Mouse (Mus musculus) CH12.LX (cell line): ENCODE data around the gene Stx16. TPM values are rescaled to one million over a fixed set of nuclear protein-coding genes. Genes with fewer than 3 reads are reported as not detected.
A peak's percentile ranks its signal among the peaks of the same experiment; 100 is the strongest.

Source experiments
- DNase-seq: peaks from one replicate; pipeline ENCODE4 v3.0.0-alpha.2; 2013; ENCODE audit errors: extremely low read depth
- H3K27ac ChIP-seq: 2 replicates; pipeline ENCODE4 v1.5.1; 2012; ENCODE audit warnings: low read depth, mild to moderate bottlenecking, control low read depth, moderate library complexity; ENCODE audit not compliant: insufficient read depth
- H3K27me3 ChIP-seq: replicated peaks from 2 replicates; pipeline ENCODE3; 2012; ENCODE audit warnings: inconsistent platforms
- H3K36me3 ChIP-seq, 2 experiments: replicated peaks in 1 of 2; 2 replicates each; pipeline versions ENCODE3 to v1.6.1; 2012; ENCODE audit warnings: inconsistent platforms in 1 of 2, low read length in 1 of 2, mild to moderate bottlenecking in 1 of 2, mixed read lengths in 1 of 2, moderate library complexity in 1 of 2; ENCODE audit not compliant: control insufficient read depth in 1 of 2, insufficient read depth in 1 of 2
- H3K4me1 ChIP-seq, 2 experiments: 2 replicates each; pipeline ENCODE4 v1.6.1; 2012; ENCODE audit warnings: inconsistent platforms in 1 of 2, moderate library complexity in 1 of 2; ENCODE audit not compliant: insufficient read depth in 2 of 2, control insufficient read depth in 1 of 2
- H3K4me2 ChIP-seq: 2 replicates; pipeline ENCODE4 v1.6.1; 2012; ENCODE audit warnings: low read depth, mild to moderate bottlenecking, control low read depth; ENCODE audit not compliant: poor library complexity, insufficient read depth, severe bottlenecking
- H3K4me3 ChIP-seq, 3 experiments: fragments of 150-350 bp in 1 of 3; sonication (generic) in 1 of 3; replicated peaks in 1 of 3; 2 replicates each; pipeline versions ENCODE3 to v1.5.1; 2011 to 2012; ENCODE audit warnings: low read depth in 2 of 3, low read length in 2 of 3, mild to moderate bottlenecking in 2 of 3, moderate library complexity in 2 of 3, control low read depth in 1 of 3, improper control_type of control experiment in 1 of 3, inconsistent platforms in 1 of 3, mixed read lengths in 1 of 3; ENCODE audit not compliant: poor library complexity in 1 of 3
- H3K79me2 ChIP-seq: replicated peaks from 2 replicates; pipeline ENCODE4 v1.6.1; 2012; ENCODE audit warnings: mild to moderate bottlenecking, moderate library complexity; ENCODE audit not compliant: control insufficient read depth, poor library complexity, insufficient read depth, severe bottlenecking; ENCODE audit errors: extremely low read depth
- H3K9ac ChIP-seq: 2 replicates; pipeline ENCODE4 v1.6.1; 2012; ENCODE audit warnings: low read depth, mild to moderate bottlenecking, control low read depth, moderate library complexity; ENCODE audit not compliant: insufficient read depth
- H3K9me3 ChIP-seq: replicated peaks from 2 replicates; pipeline ENCODE3; 2012; ENCODE audit warnings: low read length, inconsistent platforms, mixed read lengths
- BHLHE40 ChIP-seq: IDR thresholded peaks from 2 replicates; pipeline ENCODE4 v1.6.1; 2011; ENCODE audit warnings: mild to moderate bottlenecking, low read depth, low read length, improper control_type of control experiment
- CHD1 ChIP-seq: IDR thresholded peaks from 2 replicates; pipeline ENCODE4 v1.6.1; 2012; ENCODE audit warnings: low read depth, low read length, improper control_type of control experiment, inconsistent platforms
- CHD2 ChIP-seq: IDR thresholded peaks from 2 replicates; pipeline ENCODE4 v1.6.1; 2011; ENCODE audit warnings: low read length, improper control_type of control experiment
- CTCF ChIP-seq, 2 experiments: IDR thresholded peaks in 1 of 2; conservative IDR thresholded peaks in 1 of 2; 2 replicates each; pipeline ENCODE4 v1.5.1; 2011 to 2012; ENCODE audit warnings: low read depth in 2 of 2, low read length in 2 of 2, improper control_type of control experiment in 1 of 2, inconsistent platforms in 1 of 2, mild to moderate bottlenecking in 1 of 2, moderate library complexity in 1 of 2
- E2F4 ChIP-seq: IDR thresholded peaks from 2 replicates; pipeline ENCODE4 v1.6.1; 2011; ENCODE audit warnings: low read depth, low read length, improper control_type of control experiment; ENCODE audit not compliant: insufficient replicate concordance
- ELF1 ChIP-seq: IDR thresholded peaks from 2 replicates; pipeline ENCODE4 v1.6.1; 2014; ENCODE audit warnings: low read depth, mild to moderate bottlenecking, inconsistent platforms, low read length, improper control_type of control experiment
- EP300 ChIP-seq: IDR thresholded peaks from 2 replicates; pipeline ENCODE4 v1.6.1; 2011; ENCODE audit warnings: low read length, improper control_type of control experiment
- ETS1 ChIP-seq: conservative IDR thresholded peaks from 2 replicates; pipeline ENCODE4 v1.6.1; 2012; ENCODE audit warnings: low read depth, mild to moderate bottlenecking, inconsistent platforms, low read length, improper control_type of control experiment, moderate library complexity
- GABPA ChIP-seq: IDR thresholded peaks from 2 replicates; pipeline ENCODE4 v1.6.1; 2012; ENCODE audit warnings: low read depth, low read length, improper control_type of control experiment, inconsistent platforms; ENCODE audit not compliant: insufficient replicate concordance
- HCFC1 ChIP-seq: IDR thresholded peaks from 2 replicates; pipeline ENCODE4 v1.6.1; 2012; ENCODE audit warnings: low read depth, mild to moderate bottlenecking, inconsistent platforms, low read length, improper control_type of control experiment
- IRF4 ChIP-seq: IDR thresholded peaks from 2 replicates; pipeline ENCODE4 v1.6.1; 2014; ENCODE audit warnings: low read depth, mild to moderate bottlenecking, inconsistent platforms, low read length, improper control_type of control experiment
- JUN ChIP-seq: IDR thresholded peaks from 2 replicates; pipeline ENCODE4 v1.6.1; 2011; ENCODE audit warnings: low read depth, mild to moderate bottlenecking, low read length, improper control_type of control experiment, moderate library complexity; ENCODE audit not compliant: insufficient read depth
- JUND ChIP-seq: conservative IDR thresholded peaks from 2 replicates; pipeline ENCODE4 v1.6.1; 2011; ENCODE audit warnings: low read depth, low read length, improper control_type of control experiment
- KAT2A ChIP-seq: IDR thresholded peaks from 2 replicates; pipeline ENCODE4 v1.6.1; 2012; ENCODE audit warnings: low read length, improper control_type of control experiment, inconsistent platforms; ENCODE audit not compliant: insufficient replicate concordance
- MAFK ChIP-seq: IDR thresholded peaks from 2 replicates; pipeline ENCODE4 v1.6.1; 2011; ENCODE audit warnings: low read length, improper control_type of control experiment; ENCODE audit not compliant: insufficient replicate concordance
- MAX ChIP-seq: IDR thresholded peaks from 2 replicates; pipeline ENCODE4 v1.6.1; 2011; ENCODE audit warnings: low read length, improper control_type of control experiment
- MAZ ChIP-seq: IDR thresholded peaks from 2 replicates; pipeline ENCODE4 v1.6.1; 2012; ENCODE audit warnings: low read depth, mild to moderate bottlenecking, inconsistent platforms, low read length, improper control_type of control experiment, moderate library complexity
- MEF2A ChIP-seq: IDR thresholded peaks from 2 replicates; pipeline ENCODE4 v1.6.1; 2014; ENCODE audit warnings: low read depth, mild to moderate bottlenecking, inconsistent platforms, low read length, improper control_type of control experiment, borderline replicate concordance
- MXI1 ChIP-seq: IDR thresholded peaks from 2 replicates; pipeline ENCODE4 v1.6.1; 2011; ENCODE audit warnings: mild to moderate bottlenecking, low read depth, low read length, improper control_type of control experiment
- MYC ChIP-seq: IDR thresholded peaks from 2 replicates; pipeline ENCODE4 v1.6.1; 2011; ENCODE audit warnings: low read depth, mild to moderate bottlenecking, improper control_type of control experiment, low read length
- NELFE ChIP-seq: IDR thresholded peaks from 2 replicates; pipeline ENCODE4 v1.6.1; 2011; ENCODE audit warnings: low read depth, low read length, improper control_type of control experiment
- NRF1 ChIP-seq: IDR thresholded peaks from 2 replicates; pipeline ENCODE4 v1.6.1; 2014; ENCODE audit warnings: low read depth, mild to moderate bottlenecking, inconsistent platforms, low read length, improper control_type of control experiment, moderate library complexity
- PAX5 ChIP-seq: IDR thresholded peaks from 2 replicates; pipeline ENCODE4 v1.6.1; 2012; ENCODE audit warnings: low read length, inconsistent platforms, mixed read lengths
- POLR2A ChIP-seq: IDR thresholded peaks from 2 replicates; pipeline ENCODE4 v1.6.1; 2011; ENCODE audit warnings: low read depth, mild to moderate bottlenecking, improper control_type of control experiment, low read length
- POLR2AphosphoS2 ChIP-seq: IDR thresholded peaks from 2 replicates; pipeline ENCODE4 v1.6.1; 2011; ENCODE audit warnings: low read depth, low read length, improper control_type of control experiment
- RAD21 ChIP-seq: IDR thresholded peaks from 2 replicates; pipeline ENCODE4 v1.6.1; 2011; ENCODE audit warnings: low read depth, mild to moderate bottlenecking, low read length, improper control_type of control experiment, moderate library complexity
- RCOR1 ChIP-seq: conservative IDR thresholded peaks from 2 replicates; pipeline ENCODE4 v1.6.1; 2012; ENCODE audit warnings: low read depth, mild to moderate bottlenecking, inconsistent platforms, low read length, improper control_type of control experiment
- SIN3A ChIP-seq: IDR thresholded peaks from 2 replicates; pipeline ENCODE4 v1.6.1; 2012; ENCODE audit warnings: low read length, improper control_type of control experiment, inconsistent platforms
- SMC3 ChIP-seq: IDR thresholded peaks from 2 replicates; pipeline ENCODE4 v1.6.1; 2011; ENCODE audit warnings: low read depth, low read length, improper control_type of control experiment
- TBP ChIP-seq: conservative IDR thresholded peaks from 2 replicates; pipeline ENCODE4 v1.6.1; 2011; ENCODE audit warnings: low read depth, low read length, improper control_type of control experiment
- TCF12 ChIP-seq: IDR thresholded peaks from 2 replicates; pipeline ENCODE4 v1.6.1; 2014; ENCODE audit warnings: low read depth, mild to moderate bottlenecking, inconsistent platforms, low read length, improper control_type of control experiment
- UBTF ChIP-seq: IDR thresholded peaks from 2 replicates; pipeline ENCODE4 v1.6.1; 2012; ENCODE audit warnings: low read depth, mild to moderate bottlenecking, inconsistent platforms, low read length, improper control_type of control experiment, moderate library complexity
- USF1 ChIP-seq: IDR thresholded peaks from 2 replicates; pipeline ENCODE4 v1.6.1; 2014; ENCODE audit warnings: low read depth, mild to moderate bottlenecking, inconsistent platforms, low read length, improper control_type of control experiment
- USF2 ChIP-seq: conservative IDR thresholded peaks from 2 replicates; pipeline ENCODE4 v1.6.1; 2011; ENCODE audit warnings: low read depth, low read length, improper control_type of control experiment
- ZC3H11A ChIP-seq: IDR thresholded peaks from 2 replicates; pipeline ENCODE4 v1.6.1; 2012; ENCODE audit warnings: low read depth, mild to moderate bottlenecking, inconsistent platforms, low read length, improper control_type of control experiment
- ZKSCAN1 ChIP-seq: IDR thresholded peaks from 2 replicates; pipeline ENCODE4 v1.6.1; 2012; ENCODE audit warnings: low read depth, inconsistent platforms, low read length, improper control_type of control experiment, borderline replicate concordance
- ZMIZ1 ChIP-seq: IDR thresholded peaks from 2 replicates; pipeline ENCODE4 v1.6.1; 2012; ENCODE audit warnings: low read depth, mild to moderate bottlenecking, inconsistent platforms, low read length, improper control_type of control experiment
- ZNF384 ChIP-seq: IDR thresholded peaks from 2 replicates; pipeline ENCODE4 v1.6.1; 2012; ENCODE audit warnings: low read depth, low read length, improper control_type of control experiment, inconsistent platforms
- dilution Hi-C: fragments of 300-500 bp; cut with MboI; formaldehyde crosslinking; loops from 2 replicates; pipeline ENCODE4 v1.14.3; 2020; ENCODE audit warnings: low sequenced_read_pairs; ENCODE audit not compliant: extremely low pct_unique_long_range_greater_than_20kb, extremely low pct_ligation_motif_present
- in situ Hi-C: fragments of 300-500 bp; cut with MboI; formaldehyde crosslinking; loops from 3 replicates; pipeline ENCODE4 v1.14.3; 2019; ENCODE audit warnings: low sequenced_read_pairs, low pct_ligation_motif_present, low pct_unique_long_range_greater_than_20kb, mixed read lengths
- polyA plus RNA-seq: library from polyadenylated mRNA; unstranded; fragments of >175 nt; gene quantifications from 2 replicates; pipeline ENCODE4 v1.2.1, GENCODE M21; 2012; ENCODE audit warnings: low read depth; ENCODE audit not compliant: insufficient read length
- total RNA-seq, 2 experiments: library from RNA; depleted of rRNA; stranded (reverse); fragments of 300-350 nt in 1 of 2; fragments of >200 nt in 1 of 2; gene quantifications; 2 replicates each; pipeline ENCODE4 v1.2.3; 2012 to 2014

The Stx16 gene
- total and polyA plus RNA-seq, 3 experiments = 18.8 to 33.2 (median 22.5) TPM

DNA sequence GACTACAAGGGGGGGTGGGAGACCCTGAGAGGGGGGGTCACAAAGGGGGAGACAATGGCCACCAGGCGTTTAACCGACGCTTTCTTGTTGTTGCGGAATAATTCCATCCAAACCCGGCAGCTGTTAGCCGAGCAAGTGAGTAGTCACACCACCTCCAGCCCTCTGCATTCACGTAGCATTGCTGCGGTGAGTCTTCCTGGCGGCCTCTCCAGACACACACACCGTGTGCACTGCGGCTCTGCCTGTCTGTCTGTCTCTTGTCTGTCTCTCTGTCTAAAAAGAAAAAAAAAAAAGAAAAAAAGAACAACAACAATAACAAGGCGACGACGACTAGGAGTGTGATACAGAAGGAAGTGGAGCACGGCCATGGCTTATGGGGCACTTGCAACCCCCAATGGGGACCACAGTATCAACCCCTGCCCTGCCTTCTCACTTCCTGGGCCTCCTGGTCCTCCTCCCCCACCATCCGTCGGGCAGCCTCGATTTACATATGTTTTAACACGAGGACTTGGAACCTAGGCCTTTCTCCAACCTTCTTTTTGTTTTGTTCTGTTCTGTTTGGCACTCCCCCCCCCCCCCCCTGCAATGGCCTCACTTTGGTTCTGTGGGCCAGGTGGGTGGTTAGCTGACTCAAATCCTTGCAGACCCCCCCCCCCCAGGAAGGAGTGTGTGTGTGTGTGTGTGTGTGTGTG, 1.0 kb downstream of the Stx16 start:
- Histone ChIP-seq H3K9ac (peak overlapping the region; percentile 80), H3K36me3 (peaks cover 0 to 7% of the 10 kb centered on the region in 2 experiments), H3K27me3 (peaks cover 29% of the 10 kb centered on the region), H3K9me3 (no peaks in the 10 kb centered on the region), H3K4me2 (peak overlapping the region; percentile 96), H3K27ac (peak overlapping the region; percentile 80), H3K79me2 (peaks cover 34% of the 10 kb centered on the region), H3K4me1 (peaks cover 2 to 11% of the 10 kb centered on the region in 2 experiments; a peak in 2 of 4 replicates), H3K4me3 (peak overlapping the region; percentile 88 to 98 (median 91))
- dilution Hi-C loops (no loop called here), in situ Hi-C loops (no loop called here)
- DNase-seq = peak; percentile 87
- TF ChIP-seq ZMIZ1 (no peak), CHD2 (peak; percentile 80), ZKSCAN1 (no peak), POLR2AphosphoS2 (no peak), MAX (peak; percentile 71; the same call in 1 of the 2 replicates), RAD21 (no peak), KAT2A (no peak), USF1 (no peak), PAX5 (no peak), ZNF384 (peak; percentile 49; the same call in 1 of the 2 replicates), TCF12 (peak; percentile 4; the same call in 1 of the 2 replicates), GABPA (no peak), SMC3 (no peak), CHD1 (no peak), ETS1 (0 out of 2 replicates have a peak, but pooled peaks have one; percentile 33), MYC (peak; percentile 73; the same call in 1 of the 2 replicates), ELF1 (peak; percentile 75), EP300 (no peak), JUN (no peak), NRF1 (no peak), MAFK (no peak), RCOR1 (no peak), MEF2A (no peak), IRF4 (no peak), NELFE (peak; percentile 65; the same call in 1 of the 2 replicates), TBP (peak; percentile 62; the same call in 1 of the 2 replicates), SIN3A (peak; percentile 85), JUND (no peak), ZC3H11A (no peak), CTCF (conservative IDR thresholded peaks at IDR 0.05 in 1 of 2, IDR thresholded peaks at IDR 0.05 in 1 of 2; ENCODE audit: low read depth in 2 of 2, low read length in 2 of 2) (no peak), MAZ (peak; percentile 52), USF2 (no peak), E2F4 (no peak), HCFC1 (peak; percentile 55; the same call in 1 of the 2 replicates), POLR2A (peak; percentile 45; the same call in 1 of the 2 replicates), MXI1 (peak; percentile 59; the same call in 1 of the 2 replicates), UBTF (no peak), BHLHE40 (peak; percentile 48)
